Mouse (Mus musculus) adrenal gland, postnatal 14 days (tissue): ENCODE results near the gene Ush1g. TPM values are rescaled to one million over a fixed set of nuclear protein-coding genes. Genes with fewer than 3 reads are reported as not detected.

Experiments
- DNase-seq: peaks from one replicate; pipeline ENCODE4 v3.0.0; 2021; ENCODE audit warnings: mixed read lengths
- total RNA-seq: library from RNA; stranded (reverse); gene quantifications from 2 replicates; pipeline ENCODE4 v1.2.3, GENCODE M21; 2021

Gene Ush1g
- total RNA-seq, 1 experiment from 2014 or later: 0.33 TPM

GRCm38 (mm10) chr11:115270148-115270861 is 51.5 kb downstream of the Ush1g start:
- peak; percentile 89 for DNase-seq

GRCm38 (mm10) chr11:115269330-115270066 is 52.3 kb downstream of the Ush1g start:
- no peak for DNase-seq

- no peak for DNase-seq
These were observed 53.9 kb downstream of the Ush1g start for GRCm38 (mm10) chr11:115267958-115268357.

- DNase-seq: peak; percentile 47
These were observed 54.6 kb downstream of the Ush1g start, which contains the start of gene Grin2c for GRCm38 (mm10) chr11:115267061-115267883. Gene Grin2c, minus strand, starts transcription at chr11:115267243.

- DNase-seq: peak; percentile 56
These were observed 55.5 kb downstream of the Ush1g start for GRCm38 (mm10) chr11:115266400-115266778.

GRCm38 (mm10) chr11:115265771-115266399 is 56.0 kb downstream of the Ush1g start:
- DNase-seq: no peak

Other genes with a start within 250 kb of the Ush1g start
- 1.9 and 3.3 TPM in 2 replicates for gene Rab37, start 230.6 kb downstream of the Ush1g start, total RNA-seq
- gene Cd300lf, start 188.0 kb downstream of the Ush1g start, total RNA-seq: 0.52 and 1.4 TPM in 2 replicates
- 23.0 and 24.3 TPM in 2 replicates for gene Slc9a3r1, start 158.7 kb downstream of the Ush1g start, total RNA-seq
- 9.0 and 15.7 TPM in 2 replicates for gene Tmem104, start 134.6 kb downstream of the Ush1g start, total RNA-seq
- gene Nat9, start 134.2 kb downstream of the Ush1g start, total RNA-seq: 26.4 and 30.6 TPM in 2 replicates
- gene Grin2c, start 54.8 kb downstream of the Ush1g start, total RNA-seq: 0.90 and 0.96 TPM in 2 replicates
- 592 and 605 TPM in 2 replicates for gene Fdxr, start 45.0 kb downstream of the Ush1g start, total RNA-seq
- gene Fads6, start 24.4 kb downstream of the Ush1g start, total RNA-seq: 18.4 and 21.2 TPM in 2 replicates
- not detected in 2 replicates for gene Otop2, start 14.9 kb downstream of the Ush1g start, total RNA-seq
- not detected in 2 replicates for gene Otop3, start 12.7 kb upstream of the Ush1g start, total RNA-seq
- 20.3 and 27.4 TPM in 2 replicates for gene Hid1, start 45.7 kb upstream of the Ush1g start, total RNA-seq
- gene Cdr2l, start 59.9 kb upstream of the Ush1g start, total RNA-seq: 61.5 and 66.2 TPM in 2 replicates
- 136 and 146 TPM in 2 replicates for gene Mrpl58, start 81.7 kb upstream of the Ush1g start, total RNA-seq
- 857 and 919 TPM in 2 replicates for gene Atp5h, start 97.9 kb upstream of the Ush1g start, total RNA-seq
- 39.1 and 45.2 TPM in 2 replicates for gene Kctd2, start 98.1 kb upstream of the Ush1g start, total RNA-seq
- not detected in 2 replicates for gene Trim80, start 118.5 kb upstream of the Ush1g start, total RNA-seq
- gene Slc16a5, start 140.4 kb upstream of the Ush1g start, total RNA-seq: 1.2 and 1.3 TPM in 2 replicates
- gene Armc7, start 153.6 kb upstream of the Ush1g start, total RNA-seq: 6.9 and 9.1 TPM in 2 replicates
- 73.8 and 89.8 TPM in 2 replicates for gene Nt5c, start 169.8 kb upstream of the Ush1g start, total RNA-seq
- gene Jpt1, start 192.3 kb upstream of the Ush1g start, total RNA-seq: 99.8 and 101 TPM in 2 replicates
- gene Sumo2, start 214.2 kb upstream of the Ush1g start, total RNA-seq: 262 and 272 TPM in 2 replicates
- gene Nup85, start 242.4 kb upstream of the Ush1g start, total RNA-seq: 40.7 and 52.8 TPM in 2 replicates